Mouse (Mus musculus) brain, adult 2 months (tissue): Measurements from ENCODE around the gene Rbp7.
"Not testable (repeated sequence)": the region's sequence is repeated elsewhere in the genome, so short reads cannot be mapped to it uniquely, and the experiment has no call there.

ENCODE experiments used
- DNase-seq: peaks from one replicate; pipeline ENCODE4 v3.0.0; 2011; ENCODE audit warnings: low read depth, low spot score

Gene Rbp7

GRCm38 (mm10) chr4:149454879-149455278 is at the start of gene Rbp7:
TSS of gene Rbp7 (minus strand) at chr4:149454978.
- no peak for DNase-seq

- no peak for DNase-seq
Observed at GRCm38 (mm10) chr4:149504363-149504762, 49.6 kb upstream of the Rbp7 start.

- DNase-seq: no peak
Observed at GRCm38 (mm10) chr4:149499790-149500189, 45.0 kb upstream of the Rbp7 start.

GRCm38 (mm10) chr4:149498901-149499300 is 44.1 kb upstream of the Rbp7 start:
- no peak for DNase-seq

- peak; percentile 84 for DNase-seq
Observed at GRCm38 (mm10) chr4:149496612-149497011, 41.8 kb upstream of the Rbp7 start.

- DNase-seq: no peak
Observed at GRCm38 (mm10) chr4:149491151-149491550, 36.4 kb upstream of the Rbp7 start.

- DNase-seq: no peak
Observed at GRCm38 (mm10) chr4:149489415-149490240, 34.9 kb upstream of the Rbp7 start.

GRCm38 (mm10) chr4:149487729-149488128 is 33.0 kb upstream of the Rbp7 start:
- no peak for DNase-seq

- DNase-seq: peak; percentile 54
Observed at GRCm38 (mm10) chr4:149485825-149486206, 31.0 kb upstream of the Rbp7 start.

- peak; percentile 97 for DNase-seq
Observed at GRCm38 (mm10) chr4:149485053-149485824, 30.5 kb upstream of the Rbp7 start, which contains the start of the genes Nmnat1 and Lzic. TSS of gene Nmnat1 (minus strand) at chr4:149485202. TSS of gene Lzic (plus strand) at chr4:149485229.

- peak; percentile 36 for DNase-seq
Observed at GRCm38 (mm10) chr4:149484566-149484965, 29.8 kb upstream of the Rbp7 start.

- DNase-seq: no peak
Observed at GRCm38 (mm10) chr4:149477078-149477477, 22.3 kb upstream of the Rbp7 start, which contains the start of gene Tmem274. TSS of gene Tmem274 (plus strand) at chr4:149477378.

GRCm38 (mm10) chr4:149475096-149475495 is 20.3 kb upstream of the Rbp7 start:
- DNase-seq: peak; percentile 37

GRCm38 (mm10) chr4:149469557-149469956 is 14.8 kb upstream of the Rbp7 start:
- no peak for DNase-seq

- no peak for DNase-seq
Observed at GRCm38 (mm10) chr4:149463435-149463950, 8.7 kb upstream of the Rbp7 start.

- DNase-seq: no peak
Observed at GRCm38 (mm10) chr4:149462305-149462971, 7.7 kb upstream of the Rbp7 start.

- peak; percentile 93 for DNase-seq
Observed at GRCm38 (mm10) chr4:149461579-149462304, 7.0 kb upstream of the Rbp7 start.

- not testable (repeated sequence) for DNase-seq
Observed at GRCm38 (mm10) chr4:149460475-149460874, 5.7 kb upstream of the Rbp7 start.

- DNase-seq: no peak
Observed at GRCm38 (mm10) chr4:149459425-149459824, 4.6 kb upstream of the Rbp7 start.

GRCm38 (mm10) chr4:149458526-149458925 is 3.7 kb upstream of the Rbp7 start:
- DNase-seq: peak; percentile 34

GRCm38 (mm10) chr4:149457831-149458430 is 3.2 kb upstream of the Rbp7 start:
- peak; percentile 18 for DNase-seq
